12 mouse cellular contexts compared by ENCODE assay signal in the genomic region with DNA sequence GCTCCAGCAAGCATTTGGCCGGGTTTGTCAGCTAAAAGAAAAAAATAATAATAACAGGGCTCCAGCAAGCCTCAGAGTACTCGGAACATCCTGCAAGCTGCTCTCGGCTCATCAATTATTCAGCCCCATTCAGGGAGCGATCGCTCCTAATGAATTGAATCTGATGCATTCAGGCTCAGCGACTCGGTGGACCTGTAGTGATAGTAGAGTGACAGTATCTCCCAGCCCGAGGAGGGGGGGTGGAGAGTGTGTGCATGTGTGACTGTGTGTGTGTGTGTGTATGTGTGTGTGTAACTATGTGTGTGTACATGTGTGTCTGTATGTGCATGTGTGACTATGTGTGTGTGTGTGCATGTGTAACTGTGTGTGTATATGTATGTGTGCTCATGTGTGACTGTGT.
A peak's percentile ranks its signal among the peaks of the same experiment; 100 is the strongest.
DNase-seq lines count a peak whose midpoint lies in the region; ATAC-seq and TF ChIP-seq lines count a peak whose summit lies in the region.
"Had no signal": no experiment of that assay in that cellular context is flagged by ENCODE, and none has a peak within 500 bp of the region (broad histone marks: within the 10 kb centered on the region; RNA-seq: fewer than 3 reads in every experiment).

No protein-coding gene starts in this region.

- H3K9ac ChIP-seq in embryonic facial prominence, embryonic 12.5 days, result no peak overlapping the region
- no peak overlapping the region for H3K9ac ChIP-seq in hindbrain, embryonic 12.5 days
- no peak overlapping the region for H3K9ac ChIP-seq in midbrain, embryonic 16.5 days (ENCODE audit: low read depth, low read length)
- no peak overlapping the region for H3K9ac ChIP-seq in heart, adult 2 months (ENCODE audit: low read depth, low read length)
- H3K9ac ChIP-seq: heart, embryonic 15.5 days; liver, embryonic 13.5 days had no signal

- no peaks in the 10 kb centered on the region for H3K9me3 ChIP-seq in embryonic facial prominence, embryonic 12.5 days
- H3K9me3 ChIP-seq in hindbrain, embryonic 12.5 days (replicated peaks), result no peaks in the 10 kb centered on the region
- H3K9me3 ChIP-seq in midbrain, embryonic 16.5 days (replicated peaks; ENCODE audit: control insufficient read depth, low read length, poor library complexity, severe bottlenecking), result no peaks in the 10 kb centered on the region
- H3K9me3 ChIP-seq: heart, embryonic 15.5 days; liver, embryonic 13.5 days had no signal

- TF ChIP-seq EP300 in heart, adult 2 months (IDR thresholded peaks at IDR 0.05; ENCODE audit: insufficient read depth, low read depth, low read length), result no peak

- no peak for TF ChIP-seq POLR2A in heart, adult 2 months (IDR thresholded peaks at IDR 0.05; ENCODE audit: insufficient read depth, low read depth, low read length)

- peak; percentile 67 for DNase-seq in MN1 (ENCODE audit: low spot score)
- no peak for DNase-seq in ovary, postnatal 10 days (ENCODE audit: low spot score)
- no peak for DNase-seq in frontal cortex, adult 2 months (ENCODE audit: extremely low spot score in 1 of 2, low spot score in 1 of 2)
- no peak for DNase-seq in heart, adult 2 months
- DNase-seq: kidney, adult 11 months; liver, embryonic 13.5 days; right cerebral cortex, adult 18-20 months had no signal

- H3K4me2 ChIP-seq in embryonic facial prominence, embryonic 12.5 days (replicated peaks), result no peak overlapping the region
- peak overlapping the region; percentile 27; the same call in 1 of the 2 replicates for H3K4me2 ChIP-seq in hindbrain, embryonic 12.5 days (replicated peaks)
- no peak overlapping the region for H3K4me2 ChIP-seq in midbrain, embryonic 16.5 days (ENCODE audit: low read length)
- H3K4me2 ChIP-seq: liver, embryonic 13.5 days had no signal

- TF ChIP-seq CTCF in heart, adult 2 months (IDR thresholded peaks at IDR 0.05), result no peak

- H3K4me3 ChIP-seq in embryonic facial prominence, embryonic 12.5 days, result no peak overlapping the region
- no peak overlapping the region for H3K4me3 ChIP-seq in hindbrain, embryonic 12.5 days
- no peak overlapping the region for H3K4me3 ChIP-seq in midbrain, embryonic 16.5 days (ENCODE audit: low read depth, low read length)
- no peak overlapping the region for H3K4me3 ChIP-seq in heart, adult 2 months
- H3K4me3 ChIP-seq: heart, embryonic 15.5 days; liver, embryonic 13.5 days had no signal

- H3K27me3 ChIP-seq in embryonic facial prominence, embryonic 12.5 days, result no peaks in the 10 kb centered on the region
- no peaks in the 10 kb centered on the region for H3K27me3 ChIP-seq in hindbrain, embryonic 12.5 days
- no peaks in the 10 kb centered on the region for H3K27me3 ChIP-seq in midbrain, embryonic 16.5 days (ENCODE audit: control insufficient read depth, insufficient read depth, low read depth, low read length)
- 0 out of 2 replicates have a peak, but pooled peaks cover 2% of the 10 kb centered on the region for H3K27me3 ChIP-seq in heart, adult 2 months (ENCODE audit: control insufficient read depth, insufficient read depth, low read length)

- H3K79me2 ChIP-seq in heart, adult 2 months (replicated peaks; ENCODE audit: control insufficient read depth, insufficient read depth, low read length), result no peaks in the 10 kb centered on the region

- no peak for ATAC-seq in embryonic facial prominence, embryonic 12.5 days (ENCODE audit: insufficient number of reproducible peaks, insufficient read depth, low FRiP score, low TSS enrichment)
- peak; percentile 72 for ATAC-seq in hindbrain, embryonic 12.5 days (ENCODE audit: low FRiP score)
- peak; percentile 63 for ATAC-seq in midbrain, embryonic 16.5 days
- ATAC-seq: activated CD4-positive, CD25-positive, alpha-beta regulatory T cell, adult 4 months had no signal

- intact Hi-C loops in heart, adult 2 months (cut with DNase I), result no loop called here

- no peaks in the 10 kb centered on the region for H3K36me3 ChIP-seq in embryonic facial prominence, embryonic 12.5 days
- no peaks in the 10 kb centered on the region for H3K36me3 ChIP-seq in hindbrain, embryonic 12.5 days
- H3K36me3 ChIP-seq in midbrain, embryonic 16.5 days (ENCODE audit: control insufficient read depth, insufficient read depth, low read length), result no peaks in the 10 kb centered on the region
- no peaks in the 10 kb centered on the region for H3K36me3 ChIP-seq in heart, adult 2 months (ENCODE audit: control insufficient read depth, insufficient read depth, low read length)
- H3K36me3 ChIP-seq: heart, embryonic 15.5 days; liver, embryonic 13.5 days had no signal

- peaks cover 26% of the 10 kb centered on the region for H3K4me1 ChIP-seq in embryonic facial prominence, embryonic 12.5 days
- H3K4me1 ChIP-seq in hindbrain, embryonic 12.5 days, result peaks cover 48% of the 10 kb centered on the region
- H3K4me1 ChIP-seq in midbrain, embryonic 16.5 days (ENCODE audit: control insufficient read depth, insufficient read depth, low read length), result peaks cover 36% of the 10 kb centered on the region
- H3K4me1 ChIP-seq in heart, adult 2 months (ENCODE audit: control insufficient read depth, insufficient read depth, low read length), result no peaks in the 10 kb centered on the region

- peak overlapping the region; percentile 86 for H3K27ac ChIP-seq in embryonic facial prominence, embryonic 12.5 days
- peak overlapping the region; percentile 93 for H3K27ac ChIP-seq in hindbrain, embryonic 12.5 days
- H3K27ac ChIP-seq in midbrain, embryonic 16.5 days (ENCODE audit: low read length), result peak overlapping the region; percentile 89
- no peak overlapping the region for H3K27ac ChIP-seq in heart, adult 2 months
- H3K27ac ChIP-seq: heart, embryonic 15.5 days; liver, embryonic 13.5 days had no signal

- WGBS in embryonic facial prominence, embryonic 12.5 days, result 63% methylated on average over 8 of the region's 8 CpGs
- WGBS in hindbrain, embryonic 12.5 days, result 18% methylated on average over 8 of the region's 8 CpGs
- WGBS in midbrain, embryonic 16.5 days, result 8% methylated on average over 8 of the region's 8 CpGs
- 76% methylated on average over 8 of the region's 8 CpGs for WGBS in heart, adult 2 months
